Mouse (Mus musculus) thymus, adult 2 months (tissue): Measurements from ENCODE around the gene Map3k19.

Experiments used
- CTCF ChIP-seq: fragments of 200-500 bp; IDR thresholded peaks from 2 replicates; pipeline ENCODE4 v1.5.1; 2012; ENCODE audit warnings: mild to moderate bottlenecking, control low read depth, low read length, moderate library complexity, borderline replicate concordance; ENCODE audit not compliant: control insufficient read depth, poor library complexity, insufficient read depth; ENCODE audit errors: extremely low read depth
- POLR2A ChIP-seq: fragments of 200-500 bp; IDR thresholded peaks from 2 replicates; pipeline ENCODE4 v1.6.1; 2012; ENCODE audit warnings: mild to moderate bottlenecking, low read length, control low read depth, moderate library complexity; ENCODE audit not compliant: control insufficient read depth, poor library complexity, insufficient read depth; ENCODE audit errors: extremely low read depth

GRCm38 (mm10) chr1:127775206-127775720 is 79.6 kb downstream of the Map3k19 start:
- TF ChIP-seq POLR2A (no peak), CTCF (no peak)
